Mouse (Mus musculus) kidney, postnatal 0 days (tissue): ENCODE measurements around the gene Celsr1. TPM values are rescaled to one million over a fixed set of nuclear protein-coding genes. Genes with fewer than 3 reads are reported as not detected.

Source experiments
- ATAC-seq: fragments of 200-750 bp; cut with Nextera tagmentation; replicated peaks from 2 replicates; pipeline ENCODE4 v1.8.0; 2017; ENCODE audit warnings: low read depth, moderate number of reproducible peaks, moderate TSS enrichment, moderate library complexity; ENCODE audit not compliant: low FRiP score
- DNase-seq: peaks from one replicate; pipeline ENCODE4 v3.0.0-alpha.2; 2016; ENCODE audit warnings: low spot score
- H3K27ac ChIP-seq: fragments of 300-500 bp; sonication (generic); 2 replicates; pipeline ENCODE4 v1.5.1; 2014; ENCODE audit warnings: mild to moderate bottlenecking
- H3K27me3 ChIP-seq: fragments of 300-500 bp; sonication (generic); 2 replicates; pipeline ENCODE4 v1.6.1; 2014; ENCODE audit warnings: low read length, mixed read lengths; ENCODE audit not compliant: insufficient read depth
- H3K36me3 ChIP-seq: fragments of 300-500 bp; sonication (generic); 2 replicates; pipeline ENCODE4 v1.6.1; 2014; ENCODE audit warnings: low read length, mixed read lengths; ENCODE audit not compliant: insufficient read depth
- H3K4me1 ChIP-seq: fragments of 300-500 bp; sonication (generic); replicated peaks from 2 replicates; pipeline ENCODE4 v1.6.1; 2014; ENCODE audit warnings: antibody characterized with exemption, low read length, mixed read lengths; ENCODE audit not compliant: insufficient read depth
- H3K4me2 ChIP-seq: fragments of 300-500 bp; sonication (generic); 2 replicates; pipeline ENCODE4 v1.6.1; 2014; ENCODE audit warnings: mild to moderate bottlenecking, low read length, moderate library complexity, mixed read lengths
- H3K4me3 ChIP-seq: fragments of 300-500 bp; sonication (generic); replicated peaks from 2 replicates; pipeline ENCODE4 v1.5.1; 2014; ENCODE audit warnings: low read depth, low read length
- H3K9ac ChIP-seq: fragments of 300-500 bp; sonication (generic); 2 replicates; pipeline ENCODE4 v1.6.1; 2014; ENCODE audit warnings: low read depth, low read length
- H3K9me3 ChIP-seq: fragments of 300-500 bp; sonication (generic); replicated peaks from 2 replicates; pipeline ENCODE4 v1.6.1; 2016; ENCODE audit warnings: low read length, inconsistent platforms, mixed read lengths
- CTCF ChIP-seq: IDR thresholded peaks from 2 replicates; pipeline ENCODE4 v1.5.1; 2016; ENCODE audit warnings: antibody characterized with exemption, low read depth, mild to moderate bottlenecking, moderate library complexity
- WGBS: fragments of 180-500 bp; shearing (Covaris S2); extraction: QIAGEN DNeasy Blood & Tissue Kit; methylation state at CpG from one replicate; pipeline ENCODE4 v1.1.7; 2014; 5-methylcytosine and 5-hydroxymethylcytosine counted together
- polyA plus RNA-seq: library from polyadenylated mRNA; unstranded; fragments of >200 nt; fragmentation: Nextera tagmentation; extraction: Ambion mirVana; gene quantifications from 2 replicates; pipeline ENCODE4 v1.2.1, GENCODE M21; 2015

The Celsr1 gene
- polyA plus RNA-seq, 1 experiment from 2014 or later: 2.9 TPM

- Histone ChIP-seq H3K4me1 (0 out of 2 replicates have a peak, but pooled peaks cover 3% of the 10 kb centered on the region), H3K4me3 (no peak overlapping the region)
Observed at GRCm38 (mm10) chr15:85975746-85976145, 57.8 kb downstream of the Celsr1 start.

GRCm38 (mm10) chr15:85971596-85971995 lies 62.0 kb downstream of the Celsr1 start:
- ATAC-seq: no peak
- H3K4me1 ChIP-seq: peaks cover 6% of the 10 kb centered on the region; the same call in 1 of the 2 replicates

More at GRCm38 (mm10) chr15:85975746-85976145, 57.8 kb downstream of the Celsr1 start:
- Histone ChIP-seq H3K27ac (no peak overlapping the region; the same call in 1 of the 2 replicates), H3K36me3 (no peaks in the 10 kb centered on the region), H3K9me3 (no peaks in the 10 kb centered on the region), H3K9ac (no peak overlapping the region), H3K4me2 (no peak overlapping the region), H3K27me3 (no peaks in the 10 kb centered on the region)
- no peak for DNase-seq
- no peak for ATAC-seq
- WGBS: 42% methylated on average over 16 of the region's 16 CpGs
- no peak for TF ChIP-seq CTCF

GRCm38 (mm10) chr15:85970441-85970840 lies 63.1 kb downstream of the Celsr1 start:
- no peaks in the 10 kb centered on the region for H3K36me3 ChIP-seq
- H3K9ac ChIP-seq: no peak overlapping the region
- H3K9me3 ChIP-seq: no peaks in the 10 kb centered on the region
- H3K4me2 ChIP-seq: no peak overlapping the region
- 72% methylated on average over 8 of the region's 8 CpGs for WGBS
- no peaks in the 10 kb centered on the region for H3K27me3 ChIP-seq
- ATAC-seq: no peak
- no peak for TF ChIP-seq CTCF
- peaks cover 3% of the 10 kb centered on the region; the same call in 1 of the 2 replicates for H3K4me1 ChIP-seq
- no peak for DNase-seq
- H3K4me3 ChIP-seq: no peak overlapping the region
- no peak overlapping the region for H3K27ac ChIP-seq

More at GRCm38 (mm10) chr15:85971596-85971995, 62.0 kb downstream of the Celsr1 start:
- Histone ChIP-seq H3K27me3 (no peaks in the 10 kb centered on the region), H3K9me3 (no peaks in the 10 kb centered on the region), H3K27ac (no peak overlapping the region), H3K9ac (no peak overlapping the region), H3K4me2 (no peak overlapping the region), H3K4me3 (no peak overlapping the region), H3K36me3 (no peaks in the 10 kb centered on the region)
- TF ChIP-seq CTCF: no peak
- no peak for DNase-seq
- WGBS: 64% methylated on average over 5 of the region's 5 CpGs

- H3K9me3 ChIP-seq: no peaks in the 10 kb centered on the region
- peak; percentile 40; the same call in 1 of the 2 replicates for ATAC-seq
- no peak overlapping the region for H3K9ac ChIP-seq
- no peak overlapping the region for H3K27ac ChIP-seq
- no peak overlapping the region for H3K4me2 ChIP-seq
- no peak for TF ChIP-seq CTCF
- no peaks in the 10 kb centered on the region for H3K27me3 ChIP-seq
- WGBS: 45% methylated on average over 3 of the region's 3 CpGs
- H3K4me3 ChIP-seq: no peak overlapping the region
- DNase-seq: peak; percentile 62
- peaks cover 3% of the 10 kb centered on the region; the same call in 1 of the 2 replicates for H3K4me1 ChIP-seq
- no peaks in the 10 kb centered on the region for H3K36me3 ChIP-seq
Observed at GRCm38 (mm10) chr15:85969707-85970153, 63.8 kb downstream of the Celsr1 start.

- Histone ChIP-seq H3K27me3 (no peaks in the 10 kb centered on the region), H3K27ac (no peak overlapping the region), H3K4me3 (no peak overlapping the region), H3K9me3 (no peaks in the 10 kb centered on the region), H3K36me3 (no peaks in the 10 kb centered on the region), H3K9ac (no peak overlapping the region), H3K4me2 (no peak overlapping the region), H3K4me1 (peaks cover 3% of the 10 kb centered on the region; the same call in 1 of the 2 replicates)
- no peak for ATAC-seq
- WGBS: 85% methylated on average over 7 of the region's 7 CpGs
- TF ChIP-seq CTCF: no peak
- DNase-seq: no peak
Observed at GRCm38 (mm10) chr15:85969291-85969690, 64.3 kb downstream of the Celsr1 start.

- TF ChIP-seq CTCF: no peak
- Histone ChIP-seq H3K36me3 (no peaks in the 10 kb centered on the region), H3K27me3 (no peaks in the 10 kb centered on the region), H3K9me3 (no peaks in the 10 kb centered on the region), H3K4me2 (no peak overlapping the region), H3K9ac (no peak overlapping the region), H3K4me1 (peaks cover 3% of the 10 kb centered on the region; the same call in 1 of the 2 replicates), H3K27ac (no peak overlapping the region), H3K4me3 (no peak overlapping the region)
- ATAC-seq: no peak
- WGBS: 84% methylated on average over 7 of the region's 7 CpGs
- no peak for DNase-seq
Observed at GRCm38 (mm10) chr15:85966032-85966431, 67.5 kb downstream of the Celsr1 start.
